Mouse (Mus musculus): ENCODE measurements around the gene Hspb11.

The Hspb11 gene

GRCm38 (mm10) chr4:107313690-107314478 lies 60.5 kb downstream of the Hspb11 start, which contains the start of gene Yipf1:
Gene Yipf1, plus strand, starts transcription at chr4:107314363.
- DNase-seq (ENCODE audit: low spot score): peak; percentile 90

DNA sequence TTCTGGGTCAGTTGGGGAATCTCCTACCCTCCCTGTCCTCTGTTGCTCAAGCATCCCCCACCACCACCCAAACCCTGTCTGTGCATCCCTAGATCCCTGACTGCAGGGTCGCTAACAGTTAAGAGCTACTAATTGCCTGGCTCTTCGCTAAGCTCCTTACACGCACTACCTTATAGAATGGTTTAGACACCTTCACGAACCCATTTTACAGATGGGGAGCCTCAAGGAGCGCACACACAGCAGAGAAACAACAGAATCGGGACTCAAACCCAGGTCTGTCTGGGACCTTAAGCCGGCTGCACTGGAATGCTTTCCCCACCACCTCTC lies 61.0 kb downstream of the Hspb11 start:
- DNase-seq (ENCODE audit: low spot score): no peak

DNA sequence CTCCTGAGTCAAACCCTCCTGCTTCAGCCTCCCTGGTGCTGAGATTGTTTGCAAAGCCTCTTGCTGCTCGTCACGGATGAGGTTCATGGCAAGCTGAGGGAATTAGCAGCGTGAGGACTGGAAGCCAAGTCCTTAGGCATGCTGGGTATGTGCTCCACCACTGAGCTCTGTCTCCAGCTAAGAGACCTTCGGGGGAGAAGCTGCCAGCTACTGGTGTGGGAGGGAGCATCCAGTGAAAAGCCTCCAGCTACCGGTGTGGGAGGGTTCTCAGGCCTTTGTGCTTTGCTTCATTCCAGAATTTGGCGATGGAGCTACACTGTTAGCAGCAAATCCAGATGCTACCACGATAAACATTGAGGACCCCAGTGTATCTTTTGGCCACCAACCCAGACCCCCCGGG lies 65.3 kb downstream of the Hspb11 start:
- no peak for DNase-seq (ENCODE audit: low spot score)

DNA sequence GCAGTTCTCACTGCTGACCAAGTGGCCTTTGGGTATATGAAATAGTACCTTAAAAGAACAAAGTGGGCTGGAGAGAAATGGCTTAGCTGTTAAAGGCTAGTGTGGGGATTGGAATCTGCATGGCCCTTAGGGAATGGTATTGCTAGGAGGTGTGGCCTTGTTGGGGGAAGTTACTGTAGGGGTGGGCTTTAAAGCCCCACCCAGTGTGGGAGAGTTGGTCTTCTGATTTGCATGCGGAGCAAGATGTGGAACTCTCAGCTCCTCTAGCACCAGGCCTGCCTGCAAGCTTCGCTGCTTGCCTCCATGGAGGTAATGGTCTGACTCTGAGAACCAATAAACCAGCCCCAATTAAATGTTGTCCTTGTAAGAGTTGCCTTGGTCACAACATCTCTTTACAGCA lies 67.6 kb downstream of the Hspb11 start:
- no peak for DNase-seq (ENCODE audit: low spot score)

DNA sequence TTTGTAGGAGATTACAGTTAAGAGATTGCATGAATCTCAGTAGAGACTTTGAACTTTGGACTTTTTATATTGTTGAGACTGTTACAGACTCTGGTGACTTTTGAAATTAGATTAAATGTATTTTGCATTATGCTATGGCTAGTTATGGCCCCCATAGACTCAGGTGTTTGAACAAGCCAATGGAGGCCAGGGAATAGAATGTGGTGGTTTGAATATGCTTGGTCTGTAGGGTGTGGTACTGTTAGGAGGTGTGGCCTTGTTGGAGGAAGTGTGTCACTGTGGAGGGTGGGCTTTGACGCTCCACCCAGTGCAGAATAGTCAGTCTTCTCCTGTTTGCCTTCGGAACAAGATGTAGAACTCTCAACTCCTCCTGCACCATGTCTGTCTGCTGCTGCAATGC lies 69.7 kb downstream of the Hspb11 start:
- no peak for DNase-seq (ENCODE audit: low spot score)

DNA sequence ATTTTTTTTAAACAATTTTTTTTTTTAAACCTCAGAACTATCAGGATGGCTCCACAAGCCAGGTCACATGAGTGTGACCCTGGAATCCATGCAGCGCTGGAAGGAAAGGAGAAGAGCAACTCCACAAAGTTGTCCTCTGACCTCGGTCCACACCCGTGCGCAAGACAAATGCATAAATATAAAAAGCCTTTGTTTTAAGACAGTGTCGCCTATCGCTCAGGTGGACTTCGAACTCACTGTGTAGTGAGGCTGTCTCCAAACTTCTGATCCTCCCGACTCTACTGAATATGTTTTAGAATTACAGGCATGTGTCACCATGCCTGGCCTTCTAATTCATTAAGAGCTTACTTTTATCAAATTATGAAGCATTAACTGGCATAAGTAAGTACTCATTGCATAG lies 75.1 kb downstream of the Hspb11 start:
- DNase-seq (ENCODE audit: low spot score): no peak
